Mouse (Mus musculus): ENCODE results near the gene Rcvrn. TPM values are rescaled to one million over a fixed set of nuclear protein-coding genes. Genes with fewer than 3 reads are reported as not detected.

Gene Rcvrn
- polyA plus RNA-seq, 1 experiment from 2014 or later: not detected

- Histone ChIP-seq H3K4me2 (no peak overlapping the region), H3K4me3 (replicated peaks) (no peak overlapping the region), H3K9me3 (replicated peaks) (no peaks in the 10 kb centered on the region), H3K27me3 (no peaks in the 10 kb centered on the region), H3K27ac (no peak overlapping the region), H3K9ac (no peak overlapping the region), H3K36me3 (no peaks in the 10 kb centered on the region), H3K4me1 (0 out of 2 replicates have a peak, but pooled peaks cover 3% of the 10 kb centered on the region)
- WGBS: 60% methylated on average over 12 of the region's 12 CpGs
- ATAC-seq (replicated peaks; ENCODE audit: low FRiP score): 0 out of 2 replicates have a peak, but pooled peaks have one; percentile 49
Measured at GRCm38 (mm10) chr11:67675562-67676540, 19.3 kb upstream of the Rcvrn start.

GRCm38 (mm10) chr11:67679300-67679699 lies 15.8 kb upstream of the Rcvrn start:
- no peak overlapping the region for H3K9ac ChIP-seq
- 0 out of 2 replicates have a peak, but pooled peaks cover 3% of the 10 kb centered on the region for H3K4me1 ChIP-seq
- H3K4me3 ChIP-seq (replicated peaks): no peak overlapping the region
- H3K36me3 ChIP-seq: no peaks in the 10 kb centered on the region
- no peaks in the 10 kb centered on the region for H3K9me3 ChIP-seq (replicated peaks)
- 74% methylated on average over 5 of the region's 5 CpGs for WGBS
- no peak overlapping the region for H3K27ac ChIP-seq
- no peak overlapping the region for H3K4me2 ChIP-seq
- ATAC-seq (replicated peaks; ENCODE audit: low FRiP score): no peak
- no peaks in the 10 kb centered on the region for H3K27me3 ChIP-seq

GRCm38 (mm10) chr11:67679930-67680329 lies 15.2 kb upstream of the Rcvrn start:
- ATAC-seq (replicated peaks; ENCODE audit: low FRiP score): no peak
- Histone ChIP-seq H3K4me2 (no peak overlapping the region), H3K4me1 (0 out of 2 replicates have a peak, but pooled peaks cover 3% of the 10 kb centered on the region), H3K27me3 (no peaks in the 10 kb centered on the region), H3K9me3 (replicated peaks) (no peaks in the 10 kb centered on the region), H3K9ac (no peak overlapping the region), H3K4me3 (replicated peaks) (no peak overlapping the region), H3K36me3 (no peaks in the 10 kb centered on the region), H3K27ac (no peak overlapping the region)
- 78% methylated on average over 2 of the region's 2 CpGs for WGBS

- no peak for ATAC-seq (replicated peaks; ENCODE audit: low FRiP score)
- no peaks in the 10 kb centered on the region for H3K9me3 ChIP-seq (replicated peaks)
- H3K4me3 ChIP-seq (replicated peaks): no peak overlapping the region
- H3K27ac ChIP-seq: no peak overlapping the region
- no peaks in the 10 kb centered on the region for H3K36me3 ChIP-seq
- H3K27me3 ChIP-seq: no peaks in the 10 kb centered on the region
- no peaks in the 10 kb centered on the region for H3K4me1 ChIP-seq
- 87% methylated on average over 3 of the region's 3 CpGs for WGBS
- H3K4me2 ChIP-seq: no peak overlapping the region
- no peak overlapping the region for H3K9ac ChIP-seq
Measured at GRCm38 (mm10) chr11:67681871-67682270, 13.3 kb upstream of the Rcvrn start.

- Histone ChIP-seq H3K4me2 (no peak overlapping the region), H3K9me3 (replicated peaks) (no peaks in the 10 kb centered on the region), H3K27ac (no peak overlapping the region), H3K4me1 (no peaks in the 10 kb centered on the region), H3K27me3 (no peaks in the 10 kb centered on the region), H3K4me3 (replicated peaks) (no peak overlapping the region), H3K36me3 (no peaks in the 10 kb centered on the region), H3K9ac (no peak overlapping the region)
- no peak for ATAC-seq (replicated peaks; ENCODE audit: low FRiP score)
- 74% methylated on average over 2 of the region's 2 CpGs for WGBS
Measured at GRCm38 (mm10) chr11:67686109-67686508, 9.0 kb upstream of the Rcvrn start.

GRCm38 (mm10) chr11:67712976-67713375 lies 17.9 kb downstream of the Rcvrn start:
- no peaks in the 10 kb centered on the region for H3K9me3 ChIP-seq (replicated peaks)
- WGBS: 84% methylated on average over 4 of the region's 4 CpGs
- no peak for ATAC-seq (replicated peaks; ENCODE audit: low FRiP score)
- H3K27me3 ChIP-seq: no peaks in the 10 kb centered on the region
- H3K4me2 ChIP-seq: no peak overlapping the region
- no peaks in the 10 kb centered on the region for H3K36me3 ChIP-seq
- H3K4me3 ChIP-seq (replicated peaks): no peak overlapping the region
- no peak overlapping the region for H3K27ac ChIP-seq
- no peaks in the 10 kb centered on the region for H3K4me1 ChIP-seq
- no peak overlapping the region for H3K9ac ChIP-seq

GRCm38 (mm10) chr11:67715382-67715781 lies 20.3 kb downstream of the Rcvrn start:
- H3K9me3 ChIP-seq (replicated peaks): no peaks in the 10 kb centered on the region
- WGBS: 89% methylated on average over 4 of the region's 4 CpGs
- H3K4me3 ChIP-seq (replicated peaks): no peak overlapping the region
- no peaks in the 10 kb centered on the region for H3K36me3 ChIP-seq
- H3K9ac ChIP-seq: no peak overlapping the region
- ATAC-seq (replicated peaks; ENCODE audit: low FRiP score): no peak
- no peak overlapping the region for H3K4me2 ChIP-seq
- H3K27ac ChIP-seq: no peak overlapping the region
- H3K4me1 ChIP-seq: no peaks in the 10 kb centered on the region
- no peaks in the 10 kb centered on the region for H3K27me3 ChIP-seq

GRCm38 (mm10) chr11:67721485-67721884 lies 26.4 kb downstream of the Rcvrn start:
- Histone ChIP-seq H3K9ac (no peak overlapping the region), H3K9me3 (replicated peaks) (no peaks in the 10 kb centered on the region), H3K4me3 (replicated peaks) (no peak overlapping the region), H3K27me3 (no peaks in the 10 kb centered on the region), H3K27ac (no peak overlapping the region), H3K4me1 (no peaks in the 10 kb centered on the region), H3K36me3 (no peaks in the 10 kb centered on the region), H3K4me2 (no peak overlapping the region)
- WGBS: 92% methylated on average over 5 of the region's 5 CpGs
- no peak for ATAC-seq (replicated peaks; ENCODE audit: low FRiP score)

GRCm38 (mm10) chr11:67722399-67723156 lies 27.5 kb downstream of the Rcvrn start:
- H3K9me3 ChIP-seq (replicated peaks): no peaks in the 10 kb centered on the region
- H3K4me2 ChIP-seq: no peak overlapping the region
- H3K9ac ChIP-seq: no peak overlapping the region
- WGBS: 40% methylated on average over 7 of the region's 7 CpGs
- no peak for ATAC-seq (replicated peaks; ENCODE audit: low FRiP score)
- H3K4me1 ChIP-seq: no peaks in the 10 kb centered on the region
- no peak overlapping the region for H3K27ac ChIP-seq
- H3K4me3 ChIP-seq (replicated peaks): no peak overlapping the region
- H3K36me3 ChIP-seq: no peaks in the 10 kb centered on the region
- H3K27me3 ChIP-seq: no peaks in the 10 kb centered on the region

GRCm38 (mm10) chr11:67723231-67724013 lies 28.3 kb downstream of the Rcvrn start:
- H3K27me3 ChIP-seq: no peaks in the 10 kb centered on the region
- H3K9ac ChIP-seq: no peak overlapping the region
- no peak overlapping the region for H3K4me2 ChIP-seq
- H3K4me3 ChIP-seq (replicated peaks): no peak overlapping the region
- no peak overlapping the region for H3K27ac ChIP-seq
- no peaks in the 10 kb centered on the region for H3K4me1 ChIP-seq
- no peaks in the 10 kb centered on the region for H3K36me3 ChIP-seq
- no peaks in the 10 kb centered on the region for H3K9me3 ChIP-seq (replicated peaks)
- WGBS: 74% methylated on average over 8 of the region's 8 CpGs
- ATAC-seq (replicated peaks; ENCODE audit: low FRiP score): no peak

GRCm38 (mm10) chr11:67727095-67727494 lies 32.0 kb downstream of the Rcvrn start:
- Histone ChIP-seq H3K36me3 (no peaks in the 10 kb centered on the region), H3K4me3 (replicated peaks) (no peak overlapping the region), H3K9me3 (replicated peaks) (no peaks in the 10 kb centered on the region), H3K27me3 (no peaks in the 10 kb centered on the region), H3K9ac (no peak overlapping the region), H3K27ac (no peak overlapping the region), H3K4me2 (no peak overlapping the region), H3K4me1 (no peaks in the 10 kb centered on the region)
- no peak for ATAC-seq (replicated peaks; ENCODE audit: low FRiP score)
- 81% methylated on average over 6 of the region's 6 CpGs for WGBS

All from kidney, embryonic 15.5 days (tissue).